Mouse (Mus musculus) fibroblast of lung, adult 2 months (primary cell): Measurements from ENCODE around the gene Sox4.

Source experiments
- DNase-seq: peaks from one replicate; pipeline ENCODE4 v3.0.0-alpha.2; 2011; ENCODE audit warnings: low read depth

Sox4 gene

DNA sequence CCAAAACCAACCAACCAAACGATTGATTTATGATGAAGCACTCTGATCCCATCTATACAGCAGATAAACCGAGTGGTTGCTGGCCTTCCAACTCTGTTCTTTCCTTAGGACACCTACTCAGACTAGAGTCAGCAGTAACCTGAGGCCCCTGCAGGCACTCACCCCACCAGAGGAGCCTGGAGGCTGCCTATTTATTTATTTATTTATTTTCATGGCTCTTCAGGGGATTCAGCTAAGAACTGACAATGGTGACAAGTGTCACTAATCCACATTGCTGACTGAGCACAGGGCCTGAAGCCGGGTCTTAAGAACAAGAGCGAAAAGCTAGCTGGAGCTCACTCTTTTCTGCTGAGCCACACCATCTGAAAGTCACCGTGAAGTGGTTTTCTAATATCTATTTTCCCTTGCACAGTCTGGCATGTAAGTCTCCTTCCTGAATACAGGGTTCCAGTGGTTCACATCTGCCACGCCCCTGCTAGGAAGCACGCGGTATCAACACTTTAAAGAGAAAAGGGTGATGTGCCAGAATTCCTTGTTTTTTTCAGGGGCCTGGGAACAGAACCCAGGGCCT is 6.9 kb downstream of the Sox4 start:
- no peak for DNase-seq

GRCm38 (mm10) chr13:28945681-28946080 is 7.8 kb downstream of the Sox4 start:
- DNase-seq, result no peak

DNA sequence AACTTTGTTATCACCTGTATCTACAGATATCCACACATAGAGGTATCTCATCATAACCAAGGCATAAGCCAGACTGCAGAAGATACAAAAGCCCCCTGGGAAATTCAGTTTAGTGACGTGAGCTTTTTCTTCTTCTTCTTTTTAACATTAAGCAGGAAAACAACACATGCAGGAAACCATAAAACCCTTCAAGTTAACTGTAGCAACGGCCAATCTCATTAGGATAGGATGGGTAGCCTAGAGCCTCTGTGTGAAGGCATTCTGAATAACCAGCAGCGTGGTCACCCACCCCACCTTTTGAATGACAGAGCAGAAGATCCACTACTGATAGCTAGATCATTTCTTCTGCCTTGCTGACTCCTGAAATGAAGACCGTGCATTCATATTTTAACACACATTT is 10.6 kb downstream of the Sox4 start:
- DNase-seq, result no peak

DNA sequence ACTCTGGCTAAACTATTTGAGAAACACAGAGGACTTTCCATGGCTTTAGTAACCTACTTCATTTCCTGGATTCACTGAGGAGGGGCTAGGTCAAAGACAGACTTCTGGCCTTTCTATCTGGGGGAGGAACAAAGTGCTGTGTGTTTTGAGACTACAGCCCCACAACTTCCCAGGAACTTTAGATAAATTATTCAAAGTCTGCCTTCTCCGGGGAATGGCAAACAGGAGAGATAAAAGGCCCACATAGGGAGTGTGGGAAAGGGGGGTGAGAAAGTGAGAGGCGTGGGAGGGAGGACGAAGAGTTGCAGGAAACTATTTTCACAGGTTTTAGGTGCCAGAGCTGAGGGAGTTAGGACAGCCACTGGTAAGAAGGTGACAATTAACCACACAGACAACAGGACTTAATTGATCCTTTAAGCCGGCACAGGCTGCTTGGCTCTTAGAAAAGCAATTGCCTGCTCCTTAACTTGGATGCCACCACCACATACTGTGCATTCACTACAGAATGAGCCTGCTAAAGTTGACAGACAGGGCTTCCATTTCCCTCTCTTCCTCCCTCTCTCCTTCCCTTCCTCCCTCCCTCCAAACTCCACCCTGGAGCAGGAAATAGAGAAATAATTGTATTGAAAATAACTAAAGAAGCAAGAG is 11.4 kb downstream of the Sox4 start:
- DNase-seq, result no peak

DNA sequence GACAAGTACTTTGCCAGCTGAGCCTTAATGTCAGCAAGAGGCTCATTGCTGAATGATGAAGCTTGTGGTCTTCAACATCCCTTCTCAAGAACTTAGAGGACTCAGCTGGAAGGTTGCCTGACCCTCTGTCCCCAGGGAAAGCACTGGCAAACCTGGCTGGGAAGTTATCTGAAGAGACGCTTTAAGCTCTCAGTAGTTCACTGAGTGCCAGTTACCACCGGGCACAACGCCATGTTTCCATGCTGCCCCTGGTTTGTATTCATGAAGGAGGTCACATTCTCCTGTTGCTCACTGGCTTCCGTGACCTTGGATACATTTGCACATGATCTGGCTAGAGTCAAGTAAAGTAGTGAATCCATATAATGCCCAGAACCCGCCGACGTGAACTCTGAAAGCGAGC is 20.1 kb downstream of the Sox4 start:
- no peak for DNase-seq

GRCm38 (mm10) chr13:28931776-28932175 is 21.7 kb downstream of the Sox4 start:
- DNase-seq, result no peak

- DNase-seq, result no peak
These were observed 22.2 kb downstream of the Sox4 start for GRCm38 (mm10) chr13:28931266-28931665.

DNA sequence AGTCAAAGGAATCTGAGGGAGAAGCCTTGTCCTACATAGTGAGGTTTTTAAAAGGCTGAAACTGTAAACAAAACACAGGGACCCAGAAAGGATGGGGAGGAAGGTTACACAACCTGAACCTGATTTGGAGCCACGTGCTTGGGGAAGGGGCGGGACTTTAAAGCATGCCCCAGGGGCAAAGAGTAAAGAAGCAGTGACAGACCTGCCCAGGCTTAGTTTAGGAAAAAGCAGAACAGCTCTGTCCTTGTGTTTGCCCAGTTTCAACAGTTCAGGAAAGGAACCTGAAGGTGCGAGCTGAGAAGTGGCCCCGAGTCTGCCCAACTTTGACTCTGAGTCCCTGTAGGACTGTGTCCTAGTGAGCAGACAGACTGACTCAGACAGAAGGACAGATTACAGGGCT is 23.1 kb downstream of the Sox4 start:
- DNase-seq, result no peak

DNA sequence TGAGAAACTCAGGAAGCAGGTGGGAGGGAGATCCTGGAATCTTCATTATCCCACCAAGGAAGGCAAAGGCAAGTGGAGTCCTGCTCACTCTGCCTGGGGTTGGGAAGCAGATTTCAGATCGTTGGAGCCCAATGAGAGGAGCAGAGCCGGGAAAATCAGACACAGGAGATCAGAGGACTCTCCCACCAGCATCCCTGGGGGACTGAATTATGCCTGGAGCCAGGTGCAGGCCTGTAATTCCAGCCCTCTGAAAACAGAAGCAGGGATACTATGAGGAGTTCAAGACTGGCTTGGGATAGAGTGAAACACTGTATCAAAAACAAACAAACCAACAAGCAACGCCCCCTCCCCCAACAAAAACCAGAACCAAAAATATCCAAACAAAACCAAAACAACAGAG is 23.6 kb downstream of the Sox4 start:
- no peak for DNase-seq

DNA sequence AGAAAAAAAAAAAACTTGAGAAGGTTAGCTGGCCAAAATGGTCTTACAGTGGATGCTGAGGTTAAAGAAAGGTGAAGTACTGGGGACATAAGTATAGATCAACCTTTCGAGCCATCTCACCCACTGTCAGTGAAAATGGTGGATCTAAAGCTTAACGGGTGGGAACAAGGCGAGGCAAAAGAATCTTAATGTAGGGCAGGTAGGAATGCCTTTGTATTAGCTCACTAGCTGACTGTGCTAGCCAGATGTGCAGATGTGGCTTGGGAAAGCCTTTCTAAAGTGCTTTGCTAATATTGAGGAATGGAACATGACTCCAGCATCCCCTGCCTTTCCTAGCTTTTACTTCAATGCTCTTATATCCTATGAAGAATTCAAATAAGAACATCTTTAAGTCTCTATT is 30.4 kb downstream of the Sox4 start:
- DNase-seq, result no peak

GRCm38 (mm10) chr13:28917379-28918250 is 35.9 kb downstream of the Sox4 start:
- DNase-seq, result peak; percentile 40

DNA sequence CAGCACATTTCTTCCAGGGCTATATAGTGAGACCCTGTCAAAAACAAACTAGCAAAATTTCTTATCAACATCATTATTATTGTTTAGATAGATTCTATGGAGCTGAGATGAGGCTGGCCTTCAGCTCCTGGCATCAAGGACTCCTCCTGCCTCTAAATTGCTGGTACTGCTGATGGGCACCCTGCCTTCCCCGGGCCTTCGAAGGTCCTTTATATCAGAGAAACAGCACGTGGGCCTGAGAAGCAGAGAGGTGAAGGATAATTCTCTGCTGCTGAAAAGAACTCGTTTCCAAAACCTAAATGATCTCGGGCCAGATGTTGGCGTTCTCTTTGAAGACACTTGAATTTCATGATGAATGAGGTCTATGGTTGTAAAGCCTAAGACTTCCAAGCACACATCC is 39.9 kb downstream of the Sox4 start:
- DNase-seq, result no peak

GRCm38 (mm10) chr13:28906981-28907380 is 46.5 kb downstream of the Sox4 start:
- no peak for DNase-seq
